Mouse (Mus musculus) left cerebral cortex, postnatal 36 days (tissue): ENCODE results near the gene Zdhhc19. TPM values are rescaled to one million over a fixed set of nuclear protein-coding genes. Genes with fewer than 3 reads are reported as not detected.

Experiments used
- DNase-seq, 2 experiments: peaks; one replicate each; pipeline ENCODE4 v3.0.0; 2021 to 2022; ENCODE audit warnings: low spot score in 2 of 2, mixed read lengths in 1 of 2
- intact Hi-C: fragments of 180-260 bp; cut with DNase I; formaldehyde crosslinking; loops from one replicate; pipeline ENCODE4 v1.15.1; 2025
- total RNA-seq, 2 experiments: library from RNA; stranded (reverse); gene quantifications; 2 replicates each; pipeline ENCODE4 v1.2.3; 2021

Zdhhc19 gene
- total RNA-seq, 2 experiments from 2014 or later: not detected

DNA sequence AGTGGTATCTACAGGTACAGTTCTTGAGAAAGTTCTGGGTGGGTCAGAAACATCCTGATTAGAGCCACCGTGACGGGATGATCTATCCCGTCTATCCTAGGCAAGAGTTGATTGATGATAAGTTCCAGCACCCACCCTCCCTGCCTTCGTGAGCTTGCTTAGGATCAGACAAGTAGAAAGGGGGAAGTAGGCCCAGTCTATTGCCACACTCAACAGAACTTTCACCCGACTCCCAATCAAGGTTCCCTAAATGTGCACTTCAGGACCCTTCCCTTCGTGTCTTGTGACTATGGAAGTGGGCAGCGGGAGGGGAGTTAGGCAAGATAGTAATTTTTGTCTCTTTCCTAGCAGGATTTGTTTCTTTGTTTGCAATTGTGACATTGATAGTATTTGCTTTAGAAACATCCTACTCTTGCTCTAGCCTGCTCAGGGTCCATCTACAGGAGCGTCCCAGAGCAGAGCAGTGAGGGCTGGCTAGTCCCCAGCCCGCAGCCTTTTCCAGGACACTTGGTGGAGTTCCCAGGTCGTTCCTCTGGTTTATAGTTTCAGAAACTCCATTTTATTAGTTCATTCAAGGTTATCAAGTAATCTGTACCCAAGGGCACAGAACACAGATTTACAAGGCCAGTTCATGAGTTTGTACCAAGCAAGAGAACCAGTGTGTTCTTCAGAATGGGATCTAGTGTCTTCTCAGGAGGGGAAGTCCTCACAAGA, 99.2 kb downstream of the Zdhhc19 start:
- intact Hi-C loops: no loop called here
- DNase-seq: no peak

DNA sequence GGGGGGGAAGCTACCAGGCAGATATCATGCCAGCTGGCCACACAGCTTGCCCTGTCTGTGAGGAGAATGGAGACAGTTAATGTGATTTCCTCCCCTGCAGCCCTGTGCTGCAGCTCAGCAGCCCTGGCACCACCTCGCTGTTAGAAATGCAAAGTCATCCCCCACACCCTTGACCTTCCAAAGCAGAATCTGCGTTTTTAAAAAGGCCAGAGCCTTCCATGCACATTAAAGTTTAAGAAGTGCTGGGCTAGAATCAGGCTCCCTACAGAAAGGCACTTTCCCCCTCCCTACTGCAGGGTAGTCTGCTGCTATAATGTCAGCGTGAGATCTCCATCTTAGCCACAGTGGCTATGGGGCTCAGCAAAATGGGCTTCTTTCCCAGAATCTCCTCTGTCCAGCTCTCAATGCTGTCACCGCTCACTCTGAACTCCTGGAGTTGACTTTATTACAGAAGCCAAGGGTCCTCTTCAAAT, 101.9 kb downstream of the Zdhhc19 start:
- no peak for DNase-seq
- intact Hi-C loops: no loop called here

DNA sequence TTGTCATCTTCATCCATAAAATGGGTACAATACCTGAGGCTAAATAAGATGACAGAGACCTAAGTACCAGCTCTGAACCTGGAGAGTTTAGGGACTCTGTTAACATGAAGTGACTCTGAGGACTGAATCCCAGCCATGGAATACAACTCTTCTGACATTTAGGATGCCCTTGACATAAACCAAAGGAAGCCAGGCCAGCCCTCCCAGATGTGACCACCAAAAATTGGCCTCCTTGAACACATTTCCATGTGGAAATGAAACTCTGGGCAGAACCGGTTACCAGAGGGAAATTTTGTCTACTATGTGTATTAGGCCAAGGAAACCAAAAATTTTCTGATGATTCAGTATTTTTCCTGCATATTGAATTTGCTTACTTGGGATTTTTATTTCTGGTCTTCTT, 103.1 kb downstream of the Zdhhc19 start:
- intact Hi-C loops: no loop called here
- no peak for DNase-seq

DNA sequence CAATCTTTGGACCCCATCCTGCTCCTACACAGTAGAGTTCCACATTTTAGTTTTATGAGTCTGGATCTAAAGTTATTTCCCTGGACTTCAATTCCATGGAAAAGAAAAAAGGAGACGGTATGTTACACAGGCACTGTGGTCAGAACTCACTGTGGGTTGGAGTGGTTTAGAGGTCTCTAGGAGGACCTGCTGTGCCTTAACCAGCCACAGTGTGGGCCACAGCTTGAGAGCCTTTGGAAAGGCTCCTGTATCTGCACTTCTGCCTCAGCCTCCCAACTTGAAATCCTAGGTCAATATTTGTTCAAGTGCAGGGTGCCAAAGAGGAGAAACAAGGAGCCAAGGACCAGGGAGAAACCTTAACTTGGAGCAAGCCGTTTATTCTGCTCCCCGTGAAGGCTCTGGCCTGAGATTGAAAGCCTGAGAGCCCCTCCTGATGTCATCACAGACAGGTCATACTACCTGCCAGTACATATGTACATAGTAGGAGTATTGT, 106.2 kb downstream of the Zdhhc19 start:
- intact Hi-C loops: no loop called here
- no peak for DNase-seq

DNA sequence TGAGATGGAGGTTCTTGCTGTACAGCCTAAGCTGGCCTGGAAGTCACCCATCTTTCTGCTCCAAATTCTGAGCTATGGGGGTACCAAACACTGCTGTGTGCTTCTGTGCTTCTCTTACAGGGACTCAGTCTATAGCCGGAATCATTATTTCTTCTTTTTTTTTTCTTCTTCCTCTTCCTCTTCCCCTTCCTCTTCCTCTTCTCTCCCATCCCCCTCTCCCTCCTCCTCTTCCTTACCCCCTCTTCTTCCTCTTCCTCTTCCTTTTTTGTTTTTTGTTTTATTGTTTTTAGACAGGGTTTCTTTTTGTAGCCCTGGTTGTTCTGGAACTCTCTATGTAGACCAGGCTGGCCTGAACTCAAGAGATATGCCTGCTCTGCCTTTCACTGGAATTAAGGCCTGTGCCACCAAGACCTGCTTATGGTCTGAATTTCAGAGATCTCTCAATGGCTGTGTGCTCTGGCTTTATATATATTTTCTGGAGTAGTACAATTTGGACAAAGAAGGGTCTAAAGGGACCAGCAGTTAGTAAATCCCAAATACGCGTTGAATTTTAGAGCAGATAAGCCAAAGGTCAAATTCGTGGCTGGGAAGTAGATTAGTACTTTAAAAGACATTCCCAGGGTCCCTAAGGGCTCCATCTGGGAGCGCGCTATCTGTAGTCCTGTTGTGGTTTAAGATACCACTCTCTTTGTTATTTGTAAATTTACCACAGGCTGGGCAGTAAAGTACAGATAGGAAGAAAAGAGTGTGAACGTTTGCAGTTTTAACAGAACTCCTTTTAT, 111.7 kb downstream of the Zdhhc19 start:
- DNase-seq: no peak
- intact Hi-C loops: loop anchor here (1.0 kb wide), 1 partner anchor 91 kb away; no protein-coding TSS in a partner anchor

DNA sequence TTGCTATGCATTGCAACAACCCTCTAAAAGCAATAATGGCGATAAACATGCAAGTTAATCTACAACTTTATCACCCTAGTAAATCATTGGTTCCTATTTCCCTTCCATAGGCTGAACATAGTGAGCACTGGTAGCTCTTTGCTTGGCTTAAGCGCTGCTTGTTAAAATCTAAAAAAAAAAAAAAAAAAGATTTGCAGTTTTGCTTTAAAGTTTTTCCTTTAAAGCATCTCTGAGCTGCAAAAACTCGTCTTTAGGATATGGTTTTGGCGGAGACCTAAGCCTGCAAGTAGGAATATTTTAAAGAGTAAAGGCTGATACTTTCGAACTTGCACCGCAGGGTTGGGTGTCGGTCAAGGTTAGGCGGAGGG, 112.3 kb downstream of the Zdhhc19 start:
- no peak for DNase-seq
- intact Hi-C loops: loop anchor here (1.0 kb wide), 1 partner anchor 92 kb away; no protein-coding TSS in a partner anchor

DNA sequence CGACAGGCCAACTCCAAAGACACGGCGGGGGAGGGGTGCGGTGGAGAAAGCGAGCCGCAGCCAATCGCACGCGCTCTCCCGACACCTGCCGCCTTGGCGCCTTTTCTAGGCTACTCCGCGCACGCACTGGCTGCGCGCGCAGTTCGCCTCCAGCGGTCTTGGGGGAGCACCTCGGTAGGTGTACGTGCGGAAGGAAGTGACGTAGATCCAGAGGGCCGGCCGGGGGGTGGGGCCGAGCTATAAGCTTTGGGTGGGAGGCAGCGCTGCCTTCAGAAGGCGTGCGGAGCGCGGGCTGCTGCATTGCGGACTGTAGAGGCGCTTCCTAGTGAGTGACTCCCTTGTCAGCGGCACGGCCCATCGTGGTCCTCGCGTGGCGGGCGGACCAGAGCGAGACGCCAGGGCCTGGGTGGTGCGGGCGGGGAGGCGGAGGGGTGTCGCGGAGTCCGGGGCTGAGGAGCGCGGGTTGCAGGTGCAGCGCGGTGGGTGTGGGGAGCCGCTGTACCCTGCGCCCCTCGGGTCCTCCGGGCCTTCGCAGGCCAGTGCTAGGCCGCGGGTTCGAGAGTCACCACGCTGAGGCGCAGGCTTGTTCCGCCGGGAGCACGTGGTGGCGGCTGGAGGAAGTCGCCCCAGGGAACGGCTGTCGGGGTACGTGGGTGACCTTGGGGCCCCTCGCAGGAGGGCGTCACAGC, 112.8 kb downstream of the Zdhhc19 start, which contains the start of gene Tfrc:
Gene Tfrc (plus strand): TSS at position 209 of the 689 bp plus-strand sequence.
- intact Hi-C loops: loop anchor here (1.0 kb wide), 1 partner anchor 93 kb away; no protein-coding TSS in a partner anchor
- DNase-seq: peak; percentile 95 to 98

DNA sequence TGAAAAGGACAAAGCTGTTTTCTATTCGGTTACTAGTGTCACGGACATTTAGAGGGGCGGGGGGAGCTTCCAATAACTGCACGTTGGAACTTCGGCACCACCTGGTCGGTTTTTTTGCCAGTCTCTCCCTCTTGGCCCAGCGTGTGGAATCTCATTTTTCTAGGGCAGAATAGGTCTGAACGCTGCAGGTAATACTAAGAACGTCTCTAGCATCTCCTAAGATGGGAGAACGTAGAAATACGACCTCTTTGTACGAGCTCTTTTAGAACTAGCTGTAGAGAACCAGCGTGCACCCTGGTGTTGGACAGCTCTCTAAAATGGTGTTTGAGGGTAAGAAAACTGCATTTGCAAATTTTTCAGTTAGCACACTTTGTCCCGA, 113.3 kb downstream of the Zdhhc19 start:
- intact Hi-C loops: no loop called here
- DNase-seq: no peak

DNA sequence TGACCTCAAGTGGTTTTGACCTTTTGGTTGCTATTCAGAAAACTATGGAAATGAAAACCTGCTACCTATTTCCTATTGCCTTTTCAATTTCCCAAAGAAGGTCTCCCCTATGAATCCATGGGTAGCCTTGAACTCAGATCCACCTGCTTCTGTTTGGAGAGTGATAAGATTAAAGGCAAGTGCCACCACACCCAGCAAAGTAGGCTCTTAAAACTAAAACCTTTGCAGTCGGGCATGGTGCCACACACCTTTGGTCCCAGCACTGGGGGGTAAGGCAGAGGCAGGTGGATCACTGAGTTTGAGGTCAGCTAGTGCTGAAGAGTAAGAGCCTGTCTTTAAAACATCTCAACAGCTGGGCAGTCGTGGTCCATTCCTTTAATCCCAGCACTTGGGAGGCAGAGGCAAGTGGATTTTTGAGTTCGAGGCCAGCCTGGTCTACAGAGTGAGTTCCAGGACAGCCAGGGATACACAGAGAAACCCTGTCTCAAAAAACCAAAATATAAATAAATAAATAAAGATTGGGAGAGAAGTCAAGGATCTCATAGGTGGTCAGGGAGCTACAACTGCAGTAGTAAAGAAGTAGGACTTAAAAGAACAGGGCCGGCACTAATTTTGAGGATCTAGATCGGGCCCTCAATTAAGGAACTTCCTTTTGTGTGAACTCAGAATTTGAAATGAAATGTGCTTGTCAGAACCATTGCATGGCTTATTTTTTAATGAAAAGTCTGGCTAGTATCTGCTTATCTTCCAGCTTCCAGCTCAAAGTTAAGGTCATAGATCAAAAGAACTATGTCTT, 114.6 kb downstream of the Zdhhc19 start:
- DNase-seq: no peak
- intact Hi-C loops: no loop called here

Other genes starting within 250 kb of the Zdhhc19 start
- gene Fbxo45, start 249.1 kb upstream of the Zdhhc19 start, total RNA-seq: 10 to 100 TPM; 48.7 to 49.2 TPM
- gene Wdr53, start 249.0 kb upstream of the Zdhhc19 start, total RNA-seq: 10 to 100 TPM; 12.2 to 14.4 TPM
- gene Smco1, start 224.8 kb upstream of the Zdhhc19 start, total RNA-seq: not detected
- gene Rnf168, start 218.8 kb upstream of the Zdhhc19 start, total RNA-seq: 10 to 100 TPM; 24.8 to 29.8 TPM
- gene Ubxn7, start 164.0 kb upstream of the Zdhhc19 start, total RNA-seq: 10 to 100 TPM; 47.4 to 57.4 TPM
- not detected for gene Tm4sf19, start 95.8 kb upstream of the Zdhhc19 start, total RNA-seq
- gene Tctex1d2, start 76.6 kb upstream of the Zdhhc19 start, total RNA-seq: 10 to 100 TPM; 14.6 TPM
- 10 to 100 TPM; 44.1 to 44.6 TPM for gene Pcyt1a, start 65.3 kb upstream of the Zdhhc19 start, total RNA-seq
- not detected for gene Slc51a, start 8.4 kb upstream of the Zdhhc19 start, total RNA-seq
- 10 to 100 TPM; 78.8 to 81.9 TPM for gene Tfrc, start 112.7 kb downstream of the Zdhhc19 start, total RNA-seq
- gene Tnk2, start 147.6 kb downstream of the Zdhhc19 start, total RNA-seq: 100 to 1,000 TPM; 197 to 205 TPM
- not detected for gene Muc4, start 239.6 kb downstream of the Zdhhc19 start, total RNA-seq